Mouse (Mus musculus): ENCODE results near the gene Mitf.

Mitf gene

DNA sequence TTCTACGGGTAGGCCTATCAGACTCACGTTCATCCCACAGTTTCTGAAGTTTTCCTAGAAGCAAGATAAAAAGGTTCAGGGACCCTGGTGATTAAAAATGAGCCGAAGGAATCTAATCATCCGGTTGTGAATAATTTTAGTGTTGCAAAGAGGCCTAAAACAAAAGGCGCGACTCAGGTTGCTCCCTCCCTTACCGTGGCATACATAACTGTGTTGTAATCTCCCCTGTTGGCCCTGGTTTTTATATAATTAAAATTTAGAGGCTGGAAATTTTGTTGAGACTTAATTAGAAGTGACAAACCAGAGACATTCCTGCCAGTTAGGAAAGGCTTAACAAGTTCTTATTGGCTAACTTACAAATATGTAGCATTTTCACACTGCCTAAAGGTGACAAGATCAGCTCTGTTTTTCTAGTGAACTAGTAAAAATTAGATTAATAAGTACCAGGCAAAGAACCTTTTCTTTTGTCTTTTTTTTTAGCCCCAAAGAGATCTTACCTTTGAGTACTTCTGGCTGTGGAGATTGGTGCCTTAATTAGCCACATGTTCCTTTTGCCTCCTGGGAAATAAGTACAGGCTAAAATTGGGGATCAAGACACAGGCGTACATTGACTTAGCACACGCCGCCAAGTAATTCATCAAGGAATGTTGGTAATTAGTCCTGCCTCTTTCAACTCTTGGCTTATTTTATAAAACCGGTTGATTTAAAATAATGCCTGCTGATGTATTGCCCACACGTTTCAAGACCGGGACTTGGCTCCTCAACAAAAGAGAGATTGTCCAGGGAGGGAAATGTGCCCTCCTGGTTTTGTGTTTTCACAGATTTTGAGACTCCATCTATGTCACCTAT lies 143.4 kb downstream of the Mitf start:
- DNase-seq (ENCODE audit: low read depth): no peak

DNA sequence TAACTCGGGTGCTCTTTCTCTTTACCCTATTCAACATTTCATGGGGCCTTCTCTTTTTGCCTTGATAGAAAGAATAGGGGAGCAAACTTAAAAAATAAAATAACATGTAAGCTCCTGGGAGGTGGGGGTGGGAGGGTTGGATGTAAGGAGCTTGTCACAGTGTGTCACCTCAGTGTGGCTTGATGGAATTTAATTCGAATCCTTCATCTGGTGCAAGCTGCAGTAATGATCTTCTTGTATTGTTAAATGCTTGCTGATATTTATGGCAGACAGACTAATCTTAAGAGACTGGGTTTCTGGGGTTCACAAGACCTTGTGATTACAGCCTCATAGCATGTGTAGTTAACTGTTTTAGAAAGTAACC lies 144.0 kb downstream of the Mitf start:
- DNase-seq (ENCODE audit: low read depth): no peak

DNA sequence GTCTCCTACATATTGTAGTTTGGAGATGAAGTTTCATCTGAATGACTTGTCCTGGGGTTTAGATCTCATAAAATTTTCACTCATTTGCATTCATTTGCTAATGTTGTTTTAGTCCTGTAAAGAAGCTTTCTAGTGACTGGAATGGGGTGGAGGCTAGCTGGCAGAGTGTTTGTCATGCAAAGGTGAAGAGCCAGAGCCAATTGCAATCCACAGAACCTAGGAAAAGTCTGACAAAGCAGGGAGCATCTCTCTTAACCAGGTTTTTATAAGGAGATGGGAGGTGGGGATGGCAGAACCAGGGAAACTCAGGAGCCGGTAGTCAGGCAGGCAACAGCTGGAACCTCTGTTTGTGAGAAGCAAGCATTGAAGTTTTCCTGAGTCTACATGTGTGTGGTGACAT lies 144.9 kb downstream of the Mitf start:
- DNase-seq (ENCODE audit: low read depth): no peak

DNA sequence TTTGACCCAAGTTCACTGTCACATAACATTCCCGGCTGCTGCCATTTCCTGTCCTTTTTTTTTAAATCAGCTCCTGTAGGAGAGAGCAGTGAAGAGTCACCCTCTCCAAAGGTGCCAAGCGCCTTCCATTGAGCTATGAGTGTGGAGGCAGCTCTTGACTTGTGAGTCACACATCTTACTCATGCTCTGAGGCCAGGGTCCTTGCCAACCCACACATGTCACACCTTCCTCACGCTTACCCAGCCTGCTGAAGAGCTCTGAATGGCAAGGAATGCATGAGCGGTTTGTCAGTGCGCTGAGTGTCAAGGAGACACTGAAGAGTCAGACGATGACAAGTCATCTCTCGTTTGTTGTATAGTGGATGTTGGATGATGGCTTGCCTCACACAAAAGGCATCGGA lies 146.0 kb downstream of the Mitf start:
- DNase-seq (ENCODE audit: low read depth): no peak

DNA sequence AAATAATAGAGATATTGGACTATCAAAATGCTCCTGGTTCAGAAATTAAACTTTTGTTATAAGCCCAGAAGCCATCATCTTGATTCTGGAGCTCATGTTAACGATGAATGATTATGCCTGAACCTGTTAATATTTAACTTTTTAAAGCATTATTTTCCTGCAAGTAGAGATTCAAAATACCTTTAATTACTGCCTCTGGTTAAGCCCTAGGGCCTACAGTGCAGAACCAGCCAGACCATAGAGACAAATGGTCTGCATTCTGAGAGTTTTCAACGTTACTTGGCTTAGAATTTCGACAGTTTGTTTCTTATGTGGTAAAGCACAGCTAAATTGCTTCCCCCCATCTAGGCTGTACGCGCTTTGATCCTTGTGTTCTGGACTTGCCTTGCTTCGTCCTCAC lies 149.3 kb downstream of the Mitf start:
- no peak for DNase-seq (ENCODE audit: low read depth)

DNA sequence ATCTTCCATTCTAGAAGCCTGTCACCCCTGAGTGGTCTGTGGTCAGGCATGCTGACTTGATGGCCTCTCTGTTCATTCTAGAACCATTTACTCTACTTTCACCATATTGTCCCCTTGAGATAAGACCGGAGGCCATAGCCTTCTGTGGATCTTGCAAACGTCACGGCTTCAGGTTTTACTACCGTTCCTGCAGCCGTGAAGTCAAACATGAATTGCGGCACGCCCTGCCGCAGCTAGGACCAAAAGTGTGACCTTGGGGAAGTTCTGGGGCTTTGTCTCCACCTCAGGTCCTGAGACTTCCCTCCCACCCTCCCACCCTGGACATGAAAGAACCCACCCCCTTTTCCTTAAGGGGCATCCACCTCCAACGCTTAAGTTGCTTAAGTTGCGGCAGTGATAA lies 149.8 kb downstream of the Mitf start:
- DNase-seq (ENCODE audit: low read depth): no peak

DNA sequence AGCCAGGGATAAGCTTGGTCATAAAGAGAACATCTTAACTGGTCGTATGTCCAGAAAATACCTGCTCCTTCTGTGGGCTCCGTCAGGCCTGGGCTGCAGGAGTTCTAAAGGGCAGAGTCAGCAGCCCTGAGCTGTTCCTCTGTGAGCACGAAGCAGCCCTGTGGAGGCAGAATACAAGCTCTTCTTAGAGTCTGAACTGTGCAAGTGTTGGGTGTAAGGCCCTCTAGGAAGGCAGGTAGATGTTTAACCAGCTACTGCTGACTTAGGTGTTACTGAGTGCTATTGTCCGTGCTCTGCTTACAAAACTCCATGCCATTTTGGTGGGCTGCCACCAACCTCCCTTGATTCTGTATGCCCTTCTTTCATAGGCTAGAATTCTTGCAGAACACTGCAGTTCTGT lies 151.4 kb downstream of the Mitf start:
- DNase-seq (ENCODE audit: low read depth): no peak

DNA sequence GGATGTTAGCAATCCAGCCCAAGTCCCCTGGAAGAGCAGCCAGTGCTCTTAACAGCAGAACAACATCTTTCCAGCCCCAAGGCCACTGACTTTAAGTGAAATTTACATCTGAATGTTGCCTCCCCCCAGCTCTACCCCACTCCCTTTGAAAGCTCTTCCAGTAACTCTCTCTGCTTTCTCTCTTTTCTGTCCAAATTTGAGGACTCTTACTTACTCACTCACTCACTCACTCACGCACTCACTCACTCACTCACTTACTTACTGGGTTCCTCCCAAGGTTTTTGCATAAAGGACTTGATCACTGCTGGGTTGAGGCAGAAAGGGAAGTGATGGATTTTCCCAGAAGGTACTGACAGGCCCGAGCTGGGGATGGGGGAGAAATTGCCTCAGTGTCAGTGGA lies 154.9 kb downstream of the Mitf start:
- DNase-seq (ENCODE audit: low read depth): no peak

DNA sequence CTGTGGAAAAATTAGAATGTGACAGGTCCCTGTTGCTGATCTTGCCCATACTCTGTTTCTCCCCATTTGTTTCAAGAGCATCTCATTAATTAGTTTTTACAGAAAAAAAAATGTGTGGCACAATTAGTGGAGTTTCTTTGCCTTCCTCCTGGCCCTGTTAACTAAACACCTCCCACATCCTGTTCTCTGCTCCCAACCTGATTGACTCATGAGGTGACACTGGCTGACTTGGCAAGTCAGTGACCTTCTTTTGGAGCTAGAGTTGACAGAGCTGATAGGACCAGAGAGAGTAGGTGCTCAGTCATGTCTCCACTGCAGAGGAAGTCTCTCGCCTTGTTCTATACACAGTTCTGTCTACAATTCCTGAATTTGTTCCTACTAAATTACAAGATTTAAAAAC lies 155.5 kb downstream of the Mitf start:
- no peak for DNase-seq (ENCODE audit: low read depth)

DNA sequence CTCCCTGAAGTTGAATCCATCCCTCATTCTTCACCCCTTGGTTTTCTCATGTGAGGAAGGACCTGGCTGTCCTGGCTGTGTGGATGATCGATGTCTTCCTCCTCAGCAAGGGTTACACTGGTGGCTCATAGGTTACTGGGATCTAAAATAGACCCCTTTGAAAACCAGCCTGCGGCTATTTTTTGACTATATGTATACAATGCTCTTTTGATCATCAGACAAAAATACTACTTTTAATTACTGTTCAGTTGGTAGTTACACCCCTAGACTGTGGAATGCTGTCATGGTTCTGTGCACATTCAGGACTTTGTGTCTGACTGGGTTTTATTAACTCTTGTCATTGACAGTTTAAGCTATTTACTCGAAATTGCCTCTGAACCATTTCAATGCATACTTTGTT lies 157.9 kb downstream of the Mitf start:
- no peak for DNase-seq (ENCODE audit: low read depth)

DNA sequence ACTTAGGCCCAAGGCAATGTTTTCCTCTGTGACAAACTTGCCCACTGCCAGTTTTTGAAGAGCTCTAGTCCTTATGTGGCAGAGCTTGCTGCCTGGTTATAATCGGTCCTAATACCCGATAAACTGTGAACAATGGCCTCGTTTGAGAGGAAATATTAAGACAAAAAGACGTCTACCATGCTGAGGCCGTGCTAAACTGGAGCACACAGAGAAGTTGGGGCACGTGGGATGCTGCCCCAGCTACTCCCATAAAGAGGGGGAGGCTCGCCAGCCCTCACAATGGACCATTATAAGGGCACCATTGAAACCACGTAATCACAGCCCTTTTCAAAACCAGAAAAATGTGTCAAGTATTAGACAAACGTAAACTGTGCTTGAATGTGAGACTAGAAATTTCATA lies 174.8 kb downstream of the Mitf start:
- DNase-seq (ENCODE audit: low read depth): no peak

DNA sequence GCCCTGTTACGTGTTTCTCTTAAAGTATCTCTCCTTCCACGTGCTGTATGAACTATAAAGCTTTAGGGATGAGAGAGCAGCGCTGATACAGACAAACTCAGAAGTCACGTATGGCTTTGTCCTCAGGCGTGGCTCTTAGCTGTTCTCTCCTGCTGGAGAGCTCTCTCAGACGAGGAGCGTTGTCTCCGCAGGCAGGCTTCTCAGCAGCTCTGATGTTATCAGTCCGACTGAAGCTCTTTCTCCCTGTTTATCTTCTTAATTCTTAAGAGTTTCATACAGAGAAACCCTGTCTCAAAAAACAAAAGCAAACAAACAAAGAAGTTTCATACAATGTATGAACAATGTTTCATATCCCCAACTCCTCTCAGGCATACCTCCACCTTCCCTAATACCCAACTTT lies 178.8 kb downstream of the Mitf start:
- no peak for DNase-seq (ENCODE audit: low read depth)

DNA sequence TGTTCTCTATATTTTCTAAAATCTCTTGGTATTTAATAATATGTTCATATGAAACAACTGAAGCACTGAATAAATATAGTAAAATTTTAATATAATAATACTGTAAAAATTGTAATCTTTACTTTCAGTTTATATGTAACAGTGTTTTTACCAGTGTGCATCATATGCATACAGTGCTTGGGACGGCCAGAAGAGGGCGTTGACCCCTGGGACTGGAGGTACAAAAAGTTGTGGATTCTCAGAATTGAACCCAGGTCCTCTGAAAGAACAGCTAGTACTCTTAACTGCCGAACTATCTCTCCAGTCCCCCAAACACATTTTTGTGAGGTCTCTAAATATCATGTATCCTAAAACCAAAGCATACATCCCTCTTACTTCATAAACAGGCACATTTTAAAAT lies 179.6 kb downstream of the Mitf start:
- no peak for DNase-seq (ENCODE audit: low read depth)

DNA sequence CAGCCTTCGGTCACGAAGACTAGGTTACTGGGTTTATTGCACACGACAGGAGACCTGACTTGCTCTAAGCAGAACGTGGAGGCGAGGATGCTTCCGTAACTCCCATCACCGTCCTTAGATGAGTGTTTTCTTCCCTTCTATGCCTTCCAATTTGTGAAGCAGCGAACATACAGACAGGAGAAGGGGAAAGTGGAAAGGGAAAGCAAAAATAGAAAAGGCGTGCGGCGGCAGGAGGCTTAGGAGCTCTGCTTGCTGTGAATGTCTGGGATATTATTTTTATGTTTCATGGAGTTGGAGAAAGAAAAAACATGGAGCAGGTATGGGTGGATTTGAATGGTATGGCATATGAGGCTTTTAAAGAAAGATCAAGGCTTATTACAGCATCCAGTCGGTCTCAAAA lies 186.7 kb downstream of the Mitf start:
- no peak for DNase-seq (ENCODE audit: low read depth)

DNA sequence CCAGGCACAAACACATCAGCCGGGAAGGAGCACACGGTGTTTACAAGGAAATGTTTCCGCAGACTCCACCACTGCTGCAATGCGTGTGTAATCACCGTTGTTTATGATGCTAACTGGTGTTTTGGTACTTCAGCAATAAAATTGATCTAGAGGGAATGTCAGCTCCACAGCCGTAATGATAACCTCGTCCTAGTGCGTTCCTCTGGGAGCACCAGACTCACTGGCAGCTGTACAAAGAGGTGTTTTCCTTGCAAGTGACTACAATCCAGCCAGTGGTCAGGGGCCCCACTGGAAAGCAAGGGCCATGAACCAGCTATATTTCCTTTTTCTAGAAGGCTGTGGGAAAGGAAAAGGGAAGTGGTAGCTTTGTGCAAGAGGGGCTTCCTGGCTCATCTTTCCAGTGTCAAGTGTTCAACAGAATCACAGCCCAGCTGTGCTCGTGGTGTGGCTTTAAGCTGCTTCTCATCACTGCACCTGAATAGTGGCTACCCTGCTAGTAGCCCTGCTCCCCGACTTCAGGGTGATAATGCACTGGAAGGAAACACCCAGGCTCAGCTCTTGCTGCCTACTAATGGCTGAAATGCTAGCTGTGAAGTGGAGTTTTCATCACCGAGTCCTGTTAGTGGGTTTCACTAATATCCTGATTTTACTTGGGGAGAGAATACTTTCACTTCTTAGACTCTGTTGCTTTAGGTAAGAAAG lies 188.9 kb downstream of the Mitf start:
- DNase-seq (ENCODE audit: low read depth): no peak

DNA sequence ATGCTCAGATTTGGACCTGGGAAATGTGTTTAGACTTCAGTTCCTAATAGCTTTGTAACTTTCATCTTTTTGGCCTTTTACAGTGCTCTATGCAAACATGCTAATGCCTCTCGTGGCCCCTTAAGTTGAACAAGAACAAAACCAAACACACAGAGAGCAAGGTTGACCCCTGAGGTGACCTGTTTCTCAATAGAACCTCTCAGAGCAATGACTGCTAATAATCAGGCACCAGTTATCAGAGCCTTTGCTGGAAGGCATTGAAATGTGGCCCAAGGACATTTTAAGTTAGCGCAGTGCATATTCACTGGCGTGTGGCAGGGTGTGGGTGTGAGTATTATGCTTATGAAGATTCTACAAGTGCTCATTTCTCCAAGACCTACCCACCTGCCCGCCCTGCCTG lies 194.7 kb downstream of the Mitf start:
- DNase-seq (ENCODE audit: low read depth): no peak

DNA sequence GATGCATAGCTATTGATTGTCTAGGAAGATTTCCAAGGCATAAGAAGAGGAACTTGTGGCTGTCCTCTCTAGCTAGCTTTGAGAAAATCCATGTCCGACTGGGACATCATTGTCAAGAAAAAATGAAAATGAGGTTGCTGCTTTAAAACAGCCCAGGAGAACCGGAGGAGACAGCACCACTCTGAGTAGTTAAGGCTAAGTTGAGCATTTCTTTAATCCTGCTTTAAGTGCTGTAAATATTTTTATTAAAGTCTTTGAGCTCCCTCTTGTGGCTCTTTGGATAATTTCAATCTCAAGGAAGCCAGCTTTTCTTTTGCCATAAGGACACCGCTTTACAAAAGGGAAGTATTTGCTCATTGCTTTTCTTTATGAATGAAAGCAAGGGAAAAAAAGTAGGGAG lies 196.3 kb downstream of the Mitf start:
- DNase-seq (ENCODE audit: low read depth): peak; percentile 59

DNA sequence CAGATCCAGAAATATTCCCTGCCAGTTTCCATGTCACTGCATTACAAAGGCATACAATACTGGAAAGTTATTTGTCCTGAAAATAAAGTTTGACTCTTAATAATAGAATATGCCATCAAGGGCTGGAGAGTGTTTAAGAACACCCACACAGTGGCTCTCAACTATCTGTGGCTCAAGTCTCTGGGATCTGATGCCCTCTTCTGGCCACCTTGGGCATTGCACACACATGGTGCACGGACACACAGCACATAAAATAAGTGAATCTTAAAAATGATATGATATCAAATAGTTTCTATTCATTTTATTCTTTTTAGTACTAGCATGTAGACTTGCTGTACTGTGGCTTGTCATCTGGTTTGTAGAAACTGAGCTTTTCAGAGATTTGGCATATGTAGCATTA lies 198.7 kb downstream of the Mitf start:
- DNase-seq (ENCODE audit: low read depth): peak; percentile 38

DNA sequence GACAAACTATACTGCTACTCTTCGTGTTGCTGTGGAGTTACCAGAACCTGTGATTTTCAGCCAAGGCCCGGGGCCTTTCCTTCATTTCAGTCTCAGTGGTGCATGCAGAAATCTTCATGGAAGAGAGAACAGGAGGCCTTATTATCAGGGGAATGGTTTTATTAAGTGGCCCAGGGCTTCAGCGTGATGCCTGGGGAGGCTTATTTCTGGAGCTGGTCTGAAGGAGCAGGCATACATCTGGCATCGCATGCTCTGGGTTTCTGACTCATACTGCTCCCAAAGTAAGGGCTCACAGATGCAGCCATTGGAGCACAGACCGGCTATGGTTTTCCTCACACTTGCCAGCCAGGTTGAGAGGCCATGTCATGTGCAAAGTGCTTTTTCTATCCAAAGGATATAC lies 208.2 kb downstream of the Mitf start:
- no peak for DNase-seq (ENCODE audit: low read depth)

DNA sequence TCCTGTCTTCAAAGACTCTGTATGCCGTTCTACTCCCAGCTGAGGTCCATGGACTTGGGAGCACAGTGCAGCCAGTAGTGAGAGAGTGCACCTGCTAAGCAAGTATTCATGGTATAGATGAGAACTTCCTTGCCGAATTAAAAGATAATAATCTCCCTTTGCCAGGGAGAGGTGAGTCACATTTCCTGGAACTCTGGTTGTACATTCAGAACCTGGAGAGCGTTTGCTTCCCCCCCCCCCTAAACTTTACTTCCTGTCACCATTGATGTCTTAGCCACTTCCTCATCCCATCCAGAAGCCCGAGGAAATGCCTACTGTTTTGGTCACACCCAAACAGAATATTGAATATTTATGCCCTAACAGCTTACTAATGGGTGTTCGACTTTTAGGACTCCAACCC lies 209.0 kb downstream of the Mitf start:
- peak; percentile 4 for DNase-seq (ENCODE audit: low read depth)

DNA sequence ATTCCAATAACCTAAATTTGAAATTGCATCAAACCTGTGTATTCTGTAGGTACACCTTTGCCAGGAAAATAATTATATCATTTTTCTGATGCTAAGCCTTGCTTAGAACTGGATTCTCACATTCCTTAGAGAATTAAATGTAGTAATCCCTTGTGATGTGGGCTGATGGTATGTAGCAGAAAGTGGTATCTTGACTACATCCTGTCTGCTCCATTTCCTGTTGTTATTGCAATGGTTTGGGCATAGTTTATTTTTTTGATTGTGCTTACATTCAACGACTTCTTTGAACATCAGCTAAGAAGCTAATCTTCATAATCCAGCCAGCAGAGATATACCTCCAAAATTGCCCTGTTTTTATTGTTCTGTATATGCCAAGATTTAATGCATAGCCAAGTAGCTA lies 217.0 kb downstream of the Mitf start:
- no peak for DNase-seq (ENCODE audit: low read depth)

DNA sequence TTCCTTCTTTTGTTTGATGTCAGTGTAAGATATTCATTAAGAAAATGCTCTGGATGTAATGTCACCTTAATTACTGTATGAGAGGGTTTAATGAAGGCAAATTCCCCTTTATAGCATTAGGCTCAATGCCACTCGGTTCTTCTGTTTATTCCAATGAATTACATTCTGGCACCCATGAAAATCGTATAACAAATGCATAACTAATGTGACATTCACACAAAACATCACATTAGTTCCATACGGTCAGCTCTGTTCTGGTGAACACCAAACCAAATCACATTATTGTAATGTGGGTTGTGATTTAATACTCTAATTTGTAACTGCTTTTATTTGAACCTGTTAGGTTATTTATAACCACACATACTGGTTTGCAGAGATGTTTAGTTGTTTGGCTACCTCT lies 231.7 kb downstream of the Mitf start:
- no peak for DNase-seq (ENCODE audit: low read depth)

DNA sequence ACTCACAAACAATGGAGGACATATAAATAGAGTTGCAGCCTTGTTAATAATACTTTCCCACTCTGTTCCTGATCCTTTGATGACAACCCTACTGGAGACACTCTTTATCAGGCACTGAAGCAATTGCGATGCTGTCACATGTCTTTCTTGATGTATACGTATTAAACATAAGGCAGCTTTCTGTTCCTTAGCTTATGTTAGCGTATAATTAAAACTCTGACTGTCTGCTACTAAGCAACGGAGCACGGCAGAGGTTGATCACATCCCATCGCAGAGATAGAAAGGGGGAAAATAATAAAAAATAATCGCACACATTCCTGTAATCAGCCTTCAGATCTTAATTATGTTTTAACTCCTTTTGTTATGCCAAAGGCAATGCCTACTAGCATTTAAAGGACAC lies 234.9 kb downstream of the Mitf start:
- DNase-seq (ENCODE audit: low read depth): no peak

Data from induced T-regulatory cell, adult 2 months (primary cell).